Mouse (Mus musculus): ENCODE data around the gene Cdc42ep3. TPM values are rescaled to one million over a fixed set of nuclear protein-coding genes. Genes with fewer than 3 reads are reported as not detected.

Cdc42ep3 gene
- polyA plus RNA-seq, 1 experiment: 5.5 TPM

DNA sequence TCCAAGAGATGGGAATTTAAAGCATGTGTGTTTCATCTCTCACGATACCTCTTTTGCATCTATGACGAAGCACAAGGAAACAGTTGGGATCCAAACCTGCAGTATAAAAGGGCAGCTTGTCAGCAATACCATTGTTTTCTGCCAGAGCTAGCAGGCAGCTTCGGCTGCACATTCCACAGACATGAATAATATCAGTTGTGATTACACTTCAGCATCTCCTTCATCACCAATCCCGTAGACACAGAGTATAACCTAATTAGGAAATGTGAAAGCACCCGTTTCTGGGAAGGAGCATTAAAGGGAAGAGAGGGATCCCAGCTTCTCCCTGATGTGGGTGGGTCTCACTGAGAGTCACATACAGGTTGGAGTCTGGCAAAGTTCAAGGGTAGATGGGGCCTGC, 18.1 kb upstream of the Cdc42ep3 start:
- Histone ChIP-seq H3K27me3 (replicated peaks) (peaks cover 1% of the 10 kb centered on the region), H3K36me3 (replicated peaks; ENCODE audit: low read length) (no peaks in the 10 kb centered on the region), H3K4me1 (no peaks in the 10 kb centered on the region), H3K4me3 (replicated peaks) (no peak overlapping the region), H3K9me3 (no peaks in the 10 kb centered on the region)
- TF ChIP-seq GATA1 (IDR thresholded peaks at IDR 0.05; ENCODE audit: borderline replicate concordance, low read length): no peak
- TF ChIP-seq FLI1 (IDR thresholded peaks at IDR 0.05; ENCODE audit: low read length): no peak

DNA sequence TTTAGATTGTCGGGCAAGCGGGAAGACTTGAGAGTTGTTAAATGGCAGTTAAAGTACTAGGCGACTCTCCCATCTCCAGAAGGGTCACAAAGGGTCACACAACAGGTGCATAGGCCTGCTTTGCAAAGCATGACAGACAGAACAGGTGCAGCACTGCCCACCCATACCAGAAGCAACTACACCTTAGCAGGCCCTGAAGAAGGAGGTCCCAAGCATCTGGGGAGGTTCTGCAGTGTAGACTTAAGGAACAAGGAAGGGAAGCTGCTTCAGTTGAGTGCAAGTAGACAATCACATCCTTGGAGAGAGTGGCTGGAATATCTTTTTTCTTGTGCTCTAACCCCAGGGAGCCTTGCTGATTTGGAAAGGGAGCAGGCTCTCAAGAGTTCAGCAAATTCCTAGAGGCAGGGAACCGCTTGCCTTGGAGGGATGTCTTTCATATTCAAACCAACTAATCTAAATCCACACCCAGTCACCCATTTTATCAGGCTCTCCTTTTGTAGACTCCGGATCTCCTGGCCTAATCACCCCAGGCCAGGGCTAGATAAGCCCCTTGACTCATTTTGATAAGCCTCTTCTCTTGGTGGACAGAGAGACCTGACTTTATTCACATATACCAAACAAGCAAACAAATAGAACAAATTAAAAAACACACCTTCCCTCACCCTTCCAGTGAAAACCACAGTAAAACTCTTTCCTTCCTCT, 10.0 kb upstream of the Cdc42ep3 start:
- no peaks in the 10 kb centered on the region for H3K36me3 ChIP-seq (replicated peaks; ENCODE audit: low read length)
- H3K4me3 ChIP-seq (replicated peaks): no peak overlapping the region
- H3K9me3 ChIP-seq: no peaks in the 10 kb centered on the region
- no peaks in the 10 kb centered on the region for H3K27me3 ChIP-seq (replicated peaks)
- no peak for TF ChIP-seq GATA1 (IDR thresholded peaks at IDR 0.05; ENCODE audit: borderline replicate concordance, low read length)
- no peak for TF ChIP-seq FLI1 (IDR thresholded peaks at IDR 0.05; ENCODE audit: low read length)
- H3K4me1 ChIP-seq: 0 out of 2 replicates have a peak, but pooled peaks cover 3% of the 10 kb centered on the region

DNA sequence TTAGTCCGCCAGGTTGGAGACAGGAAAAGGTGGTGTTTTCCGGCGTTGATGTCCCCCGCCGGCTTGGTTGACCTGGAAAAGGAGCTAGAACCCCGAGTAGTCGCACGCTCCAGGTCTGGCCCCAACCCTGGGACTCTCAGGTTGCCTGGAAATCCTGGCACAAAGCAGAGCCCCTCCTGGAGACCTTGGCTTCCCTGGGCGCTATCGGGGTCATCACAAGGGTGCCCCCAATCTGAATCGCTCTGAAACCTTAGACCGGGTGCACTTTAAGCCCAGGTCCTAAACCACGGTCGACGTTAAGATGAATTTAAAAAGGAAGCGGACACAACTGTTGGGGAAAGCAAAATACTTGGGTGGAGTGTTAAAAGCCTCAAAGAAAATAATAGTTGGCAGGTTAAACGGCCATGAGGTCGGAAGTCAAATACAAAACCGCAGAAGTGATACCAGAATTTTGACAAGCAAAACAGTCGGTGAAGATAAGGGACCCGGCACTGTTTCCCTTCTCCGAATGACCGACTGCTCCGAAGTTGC, 1.2 kb upstream of the Cdc42ep3 start:
- Histone ChIP-seq H3K9me3 (no peaks in the 10 kb centered on the region), H3K4me3 (replicated peaks) (peak overlapping the region; percentile 92), H3K36me3 (replicated peaks; ENCODE audit: low read length) (peaks cover 11% of the 10 kb centered on the region), H3K4me1 (peaks cover 48% of the 10 kb centered on the region), H3K27me3 (replicated peaks) (peaks cover 8% of the 10 kb centered on the region)
- TF ChIP-seq GATA1 (IDR thresholded peaks at IDR 0.05; ENCODE audit: borderline replicate concordance, low read length) (no peak), FLI1 (IDR thresholded peaks at IDR 0.05; ENCODE audit: low read length) (no peak)

DNA sequence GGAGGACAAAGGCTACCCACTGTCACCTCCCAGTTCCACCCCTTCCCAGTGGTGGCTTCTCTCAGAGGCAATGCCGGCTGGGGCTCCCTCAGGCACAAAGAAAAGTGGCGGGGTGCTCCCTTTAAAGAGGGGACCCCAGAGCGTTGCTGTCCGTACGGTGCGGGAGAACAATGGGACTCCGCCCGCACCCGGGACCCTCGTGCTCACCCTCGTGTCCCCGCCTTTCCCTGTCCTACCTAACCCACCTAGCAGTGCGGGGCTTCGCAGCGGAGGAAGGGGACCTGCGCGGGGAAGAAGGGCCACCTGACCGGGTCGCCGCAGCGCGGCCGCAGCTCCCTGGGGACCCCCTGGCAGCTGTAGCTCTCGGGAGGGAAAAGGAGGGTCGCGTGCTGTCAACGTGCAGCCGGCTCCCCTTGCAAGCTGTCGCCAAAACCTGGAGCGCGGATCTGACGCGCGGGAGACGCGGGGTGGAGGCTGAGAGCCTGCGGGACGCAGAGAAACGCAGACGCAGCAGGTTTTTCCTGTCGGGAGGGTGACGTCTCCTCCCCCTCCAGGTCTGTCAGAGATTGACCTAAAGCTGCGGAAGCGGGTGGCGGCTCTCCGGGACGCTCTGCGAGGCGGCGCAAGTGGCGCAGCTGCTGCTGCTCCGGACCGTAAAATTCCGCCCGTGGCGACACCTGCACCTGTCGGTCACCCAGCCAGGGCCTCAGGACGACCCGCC, 540 bp upstream of the Cdc42ep3 start:
- TF ChIP-seq FLI1 (IDR thresholded peaks at IDR 0.05; ENCODE audit: low read length): no peak
- no peak for TF ChIP-seq GATA1 (IDR thresholded peaks at IDR 0.05; ENCODE audit: borderline replicate concordance, low read length)
- H3K4me1 ChIP-seq: peaks cover 55% of the 10 kb centered on the region

DNA sequence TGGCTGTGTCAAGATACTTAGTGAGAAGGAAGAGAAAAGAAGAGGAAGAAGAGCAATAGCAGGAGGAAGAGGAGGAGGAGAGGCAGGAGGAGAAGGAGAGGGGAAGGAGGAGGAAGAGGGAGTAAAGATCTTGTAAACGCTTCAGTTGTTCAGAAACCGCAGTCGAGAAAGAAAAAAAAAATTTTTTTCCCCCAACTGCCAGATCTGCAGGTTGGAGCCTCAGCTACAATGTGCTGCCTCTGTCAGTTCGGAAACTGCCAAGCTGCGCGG, 782 bp downstream of the Cdc42ep3 start:
- Histone ChIP-seq H3K27me3 (replicated peaks) (peaks cover 8% of the 10 kb centered on the region), H3K4me3 (replicated peaks) (peak overlapping the region; percentile 92), H3K9me3 (no peaks in the 10 kb centered on the region), H3K36me3 (replicated peaks; ENCODE audit: low read length) (peaks cover 22% of the 10 kb centered on the region), H3K4me1 (peaks cover 68% of the 10 kb centered on the region)
- TF ChIP-seq GATA1 (IDR thresholded peaks at IDR 0.05; ENCODE audit: borderline replicate concordance, low read length): no peak
- TF ChIP-seq FLI1 (IDR thresholded peaks at IDR 0.05; ENCODE audit: low read length): no peak

More for the DNA sequence above, 540 bp upstream of the Cdc42ep3 start:
- Histone ChIP-seq H3K9me3 (no peaks in the 10 kb centered on the region), H3K27me3 (replicated peaks) (peaks cover 8% of the 10 kb centered on the region), H3K36me3 (replicated peaks; ENCODE audit: low read length) (peaks cover 15% of the 10 kb centered on the region), H3K4me3 (replicated peaks) (peak overlapping the region; percentile 92)

DNA sequence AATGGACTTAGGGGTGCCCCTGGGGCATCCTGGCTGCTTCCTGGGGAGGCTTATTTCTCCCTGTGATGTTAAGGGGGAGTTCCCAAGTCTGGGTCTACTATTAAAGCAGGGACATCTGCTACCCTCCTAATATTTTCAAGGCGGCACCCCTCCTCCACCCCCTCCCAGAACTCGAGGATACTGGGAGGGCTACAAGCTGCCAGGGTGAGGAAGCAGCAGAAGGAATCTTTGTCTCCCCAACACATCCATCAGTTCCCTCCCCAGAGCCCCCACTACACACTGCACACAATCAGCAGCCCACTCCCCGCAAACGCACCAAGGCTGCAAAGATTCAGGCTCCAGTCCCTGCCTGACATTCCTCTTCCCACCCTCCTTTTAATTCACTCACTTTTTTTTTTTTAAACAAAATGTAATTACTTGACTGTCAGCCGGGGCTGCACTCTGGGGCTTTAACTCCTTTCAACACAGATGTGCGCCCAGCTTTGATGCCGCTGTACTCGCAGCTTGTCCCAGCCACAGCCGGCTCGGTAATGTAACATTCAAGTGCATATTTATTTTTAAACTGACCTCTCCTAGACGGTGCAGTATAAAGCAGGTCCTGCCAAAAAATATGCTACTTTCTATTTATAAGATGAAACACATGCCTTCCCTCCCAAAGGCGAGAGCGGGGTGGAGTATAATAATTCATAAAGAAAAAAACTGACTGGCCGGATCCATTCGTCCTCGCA, 1.3 kb downstream of the Cdc42ep3 start:
- Histone ChIP-seq H3K9me3 (no peaks in the 10 kb centered on the region), H3K4me3 (replicated peaks) (peak overlapping the region; percentile 92), H3K27me3 (replicated peaks) (peaks cover 8% of the 10 kb centered on the region), H3K4me1 (peaks cover 73% of the 10 kb centered on the region), H3K36me3 (replicated peaks; ENCODE audit: low read length) (peaks cover 22% of the 10 kb centered on the region)
- TF ChIP-seq FLI1 (IDR thresholded peaks at IDR 0.05; ENCODE audit: low read length): no peak
- TF ChIP-seq GATA1 (IDR thresholded peaks at IDR 0.05; ENCODE audit: borderline replicate concordance, low read length): no peak

DNA sequence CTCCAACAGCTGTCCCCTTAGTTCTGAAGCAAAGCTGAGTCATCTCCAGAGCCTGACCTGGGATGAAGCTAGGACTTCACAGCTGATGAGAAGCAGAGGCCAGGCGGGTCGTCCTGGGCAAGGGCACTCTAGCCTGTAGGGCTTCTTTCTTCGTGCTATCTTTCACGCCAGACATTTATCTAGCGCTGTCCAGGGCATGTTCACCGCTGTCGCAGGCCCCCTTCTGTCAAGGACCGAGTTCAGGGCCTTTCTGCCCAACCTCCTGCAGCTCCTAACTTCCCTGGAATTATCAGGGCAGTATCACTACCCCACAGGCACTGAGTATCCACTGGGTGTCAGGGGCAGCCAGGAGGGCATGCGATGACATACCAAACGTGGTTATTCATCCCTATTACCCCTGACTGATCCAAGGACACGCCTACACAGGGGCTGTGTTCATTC, 4.1 kb downstream of the Cdc42ep3 start:
- peaks cover 86% of the 10 kb centered on the region for H3K4me1 ChIP-seq
- TF ChIP-seq GATA1 (IDR thresholded peaks at IDR 0.05; ENCODE audit: borderline replicate concordance, low read length) (no peak), FLI1 (IDR thresholded peaks at IDR 0.05; ENCODE audit: low read length) (no peak)
- H3K27me3 ChIP-seq (replicated peaks): peaks cover 5% of the 10 kb centered on the region
- no peaks in the 10 kb centered on the region for H3K9me3 ChIP-seq
- H3K4me3 ChIP-seq (replicated peaks): peak overlapping the region; percentile 84
- peaks cover 30% of the 10 kb centered on the region for H3K36me3 ChIP-seq (replicated peaks; ENCODE audit: low read length)

DNA sequence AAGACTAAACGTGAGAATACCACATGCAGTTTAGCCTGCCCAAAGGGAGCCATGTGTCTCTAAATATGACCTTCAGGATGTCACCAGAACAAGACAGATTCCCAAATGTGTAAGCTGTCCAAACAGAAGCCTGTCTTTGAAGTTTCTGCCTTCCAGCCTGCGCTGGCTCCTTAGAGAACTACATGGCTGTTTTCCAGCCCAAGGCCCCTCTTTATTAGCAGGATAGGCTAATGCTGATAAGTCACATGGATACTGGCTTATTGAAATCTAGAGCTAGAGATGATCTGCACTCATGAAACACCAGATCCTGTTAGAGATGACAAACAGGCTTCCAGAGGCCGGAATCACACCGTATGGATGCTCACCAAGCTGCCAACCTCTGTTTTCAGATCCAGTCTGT, 5.5 kb downstream of the Cdc42ep3 start:
- H3K36me3 ChIP-seq (replicated peaks; ENCODE audit: low read length): peaks cover 44% of the 10 kb centered on the region
- no peak for TF ChIP-seq FLI1 (IDR thresholded peaks at IDR 0.05; ENCODE audit: low read length)
- TF ChIP-seq GATA1 (IDR thresholded peaks at IDR 0.05; ENCODE audit: borderline replicate concordance, low read length): no peak
- H3K4me1 ChIP-seq: peaks cover 94% of the 10 kb centered on the region
- no peaks in the 10 kb centered on the region for H3K27me3 ChIP-seq (replicated peaks)
- no peaks in the 10 kb centered on the region for H3K9me3 ChIP-seq
- H3K4me3 ChIP-seq (replicated peaks): peak overlapping the region; percentile 64

DNA sequence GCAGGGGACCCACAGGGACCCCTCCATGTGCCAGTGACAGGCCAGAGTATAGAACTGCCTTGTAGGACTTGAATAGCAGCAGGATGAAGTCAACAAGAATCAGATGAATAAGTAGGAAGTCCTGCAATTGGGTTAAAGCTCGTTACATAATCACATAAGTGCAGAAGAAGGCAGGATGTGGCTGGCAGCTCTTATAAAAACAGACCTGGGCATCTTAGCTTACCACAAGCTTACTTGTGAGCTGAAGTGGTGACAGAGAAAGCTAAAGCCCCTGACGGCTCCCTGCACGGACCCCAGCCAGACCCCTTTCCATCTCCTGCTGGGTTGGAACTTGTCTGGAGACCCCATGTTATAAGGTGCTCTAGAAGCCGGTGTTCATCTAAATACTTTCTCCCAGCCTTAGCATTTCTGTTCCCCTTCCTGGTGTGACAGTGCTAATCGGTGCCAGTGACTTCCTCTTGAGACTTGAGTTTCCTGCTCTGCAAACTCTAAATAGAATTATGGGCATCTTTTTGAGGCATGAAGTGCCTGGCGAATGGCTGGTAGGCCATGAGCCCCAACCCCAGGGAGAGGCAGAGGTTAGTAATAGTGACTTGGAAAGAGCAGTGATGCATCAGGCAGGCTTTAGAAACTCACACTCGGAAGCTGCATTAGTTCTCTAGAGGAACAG, 6.8 kb downstream of the Cdc42ep3 start:
- Histone ChIP-seq H3K4me1 (peaks cover 98% of the 10 kb centered on the region), H3K36me3 (replicated peaks; ENCODE audit: low read length) (peaks cover 47% of the 10 kb centered on the region), H3K4me3 (replicated peaks) (peak overlapping the region; percentile 84), H3K9me3 (no peaks in the 10 kb centered on the region), H3K27me3 (replicated peaks) (no peaks in the 10 kb centered on the region)
- no peak; the same call in 2 of the 3 replicates for TF ChIP-seq GATA1 (IDR thresholded peaks at IDR 0.05; ENCODE audit: borderline replicate concordance, low read length)
- no peak for TF ChIP-seq FLI1 (IDR thresholded peaks at IDR 0.05; ENCODE audit: low read length)
